In the genomic region with DNA sequence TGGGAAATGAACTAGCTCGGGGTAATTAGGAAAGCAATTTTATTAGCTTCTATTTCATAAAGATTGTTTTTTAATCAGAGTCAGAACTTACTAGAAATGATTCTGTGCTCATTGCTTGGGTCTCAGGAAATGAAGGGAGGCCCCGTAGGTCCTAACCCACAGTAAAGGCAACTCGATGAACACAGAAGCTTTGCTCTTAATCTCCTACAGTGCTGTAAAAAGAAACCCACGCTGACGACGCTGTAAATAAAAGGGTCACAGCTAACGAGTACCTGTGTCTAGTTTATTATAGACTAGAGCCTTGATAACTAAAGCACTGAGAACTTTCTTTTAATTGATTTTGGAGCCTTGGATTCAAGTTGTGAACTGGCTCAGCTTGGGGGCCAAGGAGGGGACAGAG, we compare ENCODE assay signal across 17 mouse cellular contexts.
"Had no signal": no experiment of that assay in that cellular context is flagged by ENCODE, and none has a peak within 500 bp of the region (broad histone marks: within the 10 kb centered on the region; RNA-seq: fewer than 3 reads in every experiment).

No protein-coding gene starts in this region.

- ATAC-seq: midbrain, embryonic 16.5 days had no signal

- H3K27ac ChIP-seq: midbrain, embryonic 10.5 days; midbrain, embryonic 12.5 days; neural tube, embryonic 13.5 days; neural tube, embryonic 15.5 days had no signal

- H3K36me3 ChIP-seq: midbrain, embryonic 10.5 days; midbrain, embryonic 12.5 days; neural tube, embryonic 13.5 days; neural tube, embryonic 15.5 days had no signal

- H3K9ac ChIP-seq: lung, embryonic 14.5 days; midbrain, embryonic 12.5 days; neural tube, embryonic 13.5 days; neural tube, embryonic 15.5 days had no signal

- H3K4me3 ChIP-seq: midbrain, embryonic 10.5 days; midbrain, embryonic 12.5 days; myocyte; neural tube, embryonic 13.5 days; neural tube, embryonic 15.5 days had no signal

- H3K4me1 ChIP-seq: midbrain, embryonic 10.5 days; neural tube, embryonic 15.5 days had no signal

- H3K4me2 ChIP-seq: lung, embryonic 14.5 days; midbrain, embryonic 12.5 days; neural tube, embryonic 13.5 days; neural tube, embryonic 15.5 days had no signal

- H3K27me3 ChIP-seq: midbrain, embryonic 12.5 days; neural tube, embryonic 13.5 days; neural tube, embryonic 15.5 days had no signal

- H3K9me3 ChIP-seq: midbrain, embryonic 10.5 days; midbrain, embryonic 12.5 days; neural tube, embryonic 13.5 days; neural tube, embryonic 15.5 days had no signal

- DNase-seq: lung, adult 18-20 months; lung, embryonic 14.5 days; lung, postnatal 10 days; lung, postnatal 4 days; midbrain, embryonic 14.5 days; right cerebral cortex, postnatal 25 days; right cerebral cortex, postnatal 4 days; spleen, adult 18-20 months; thymus, adult 18-20 months; thymus, postnatal 14 days; thymus, postnatal 36 days had no signal
